Mouse (Mus musculus) liver, embryonic 14.5 days (tissue): Measurements from ENCODE around the gene Prima1.

Experiments
- CTCF ChIP-seq: IDR thresholded peaks from 2 replicates; pipeline ENCODE4 v1.5.1; 2016; ENCODE audit warnings: antibody characterized with exemption, low read depth, control low read depth
- EP300 ChIP-seq: IDR thresholded peaks from 2 replicates; pipeline ENCODE4 v1.6.1; 2016; ENCODE audit warnings: antibody characterized with exemption, low read depth

GRCm38 (mm10) chr12:103281491-103281890 lies 39.5 kb upstream of the Prima1 start:
- TF ChIP-seq CTCF: no peak
- no peak for TF ChIP-seq EP300
